Mouse (Mus musculus): ENCODE results near the gene Slc27a5. TPM values are rescaled to one million over a fixed set of nuclear protein-coding genes. Genes with fewer than 3 reads are reported as not detected.

The Slc27a5 gene
- polyA plus RNA-seq, 1 experiment from 2014 or later: not detected

DNA sequence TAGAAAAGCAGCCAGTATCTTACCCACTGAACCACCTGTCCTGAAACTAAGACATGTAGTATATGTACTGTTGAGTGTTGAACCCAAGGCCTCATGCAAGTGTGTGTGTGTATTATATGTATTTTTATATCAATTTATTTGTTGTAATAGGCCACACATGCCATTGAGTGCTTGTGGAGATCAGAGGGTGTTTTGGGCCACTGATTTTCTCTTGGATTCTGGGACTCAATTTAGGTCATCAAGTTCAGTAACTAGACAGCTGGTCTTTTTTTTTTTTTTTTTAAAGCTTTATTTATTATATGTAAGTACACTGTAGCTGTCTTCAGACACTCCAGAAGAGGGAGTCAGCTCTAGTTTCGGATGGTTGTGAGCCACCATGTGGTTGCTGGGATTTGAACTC, 17.2 kb upstream of the Slc27a5 start:
- H3K9ac ChIP-seq (replicated peaks; ENCODE audit: low read depth): no peak overlapping the region
- no peaks in the 10 kb centered on the region for H3K9me3 ChIP-seq (ENCODE audit: low read length)
- H3K27ac ChIP-seq (ENCODE audit: low read length): no peak overlapping the region
- H3K4me2 ChIP-seq (replicated peaks; ENCODE audit: low read depth, low read length): no peak overlapping the region
- ATAC-seq (no peak), DNase-seq (ENCODE audit: low spot score) (no peak)
- 85% methylated on average over 1 of the region's 1 CpGs for WGBS
- TF ChIP-seq EP300 (IDR thresholded peaks at IDR 0.05) (no peak), CTCF (IDR thresholded peaks at IDR 0.05) (no peak)
- H3K36me3 ChIP-seq (ENCODE audit: insufficient read depth, low read length): no peaks in the 10 kb centered on the region
- H3K27me3 ChIP-seq (replicated peaks; ENCODE audit: insufficient read depth, low read length): no peaks in the 10 kb centered on the region
- H3K4me1 ChIP-seq (ENCODE audit: insufficient read depth, low read depth, low read length): peaks cover 3% of the 10 kb centered on the region; the same call in 1 of the 2 replicates
- no peak overlapping the region for H3K4me3 ChIP-seq (ENCODE audit: low read depth, low read length)

DNA sequence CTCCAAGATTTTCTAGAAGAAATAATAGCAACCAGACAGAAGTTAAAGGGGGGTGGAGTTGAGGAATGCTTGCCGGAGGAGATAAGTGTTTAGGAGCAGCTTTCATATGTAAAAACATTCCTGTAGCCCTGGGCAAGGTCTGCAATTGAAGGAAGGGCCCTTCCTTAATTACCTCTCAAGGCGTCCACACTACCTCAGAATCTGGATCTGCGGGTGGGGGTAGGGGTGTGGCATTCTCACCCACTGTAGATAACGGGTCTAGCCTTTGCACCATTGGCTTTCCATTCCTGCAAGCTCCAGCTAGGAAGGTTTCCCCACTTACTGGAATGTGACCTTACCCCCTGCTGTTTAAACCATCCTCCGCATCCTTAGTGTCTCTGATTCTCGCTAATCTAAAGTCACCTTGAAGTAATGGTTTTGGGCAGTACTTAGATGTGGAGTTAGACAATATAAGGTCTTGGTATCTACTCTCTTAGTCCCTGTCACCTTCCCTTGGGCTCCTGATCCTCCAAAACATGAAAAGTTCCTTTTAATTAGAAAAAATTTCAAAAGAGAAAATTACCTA, 16.4 kb upstream of the Slc27a5 start:
- 37% methylated on average over 6 of the region's 6 CpGs for WGBS
- no peak for ATAC-seq

DNA sequence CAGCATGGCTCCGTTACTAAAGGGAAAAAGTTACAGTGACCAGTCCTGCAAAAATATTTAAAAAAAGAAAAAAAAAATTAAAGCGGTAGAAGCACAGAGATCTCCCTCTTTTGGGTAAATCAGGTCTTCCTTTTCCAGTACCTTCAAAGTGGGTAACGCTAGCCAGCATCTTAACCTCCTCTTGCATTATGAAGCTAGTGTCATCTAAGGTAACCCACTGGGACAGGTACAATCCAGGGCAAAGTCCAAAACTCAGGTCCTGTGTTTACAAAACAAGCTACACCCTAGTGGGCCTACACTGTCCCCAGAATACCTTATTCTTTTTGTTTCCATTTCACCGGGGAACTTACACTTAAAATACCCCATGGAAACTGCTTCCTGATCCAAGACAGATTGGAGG, 15.7 kb upstream of the Slc27a5 start:
- Histone ChIP-seq H3K4me1 (ENCODE audit: insufficient read depth, low read depth, low read length) (peaks cover 7% of the 10 kb centered on the region; the same call in 1 of the 2 replicates), H3K36me3 (ENCODE audit: insufficient read depth, low read length) (no peaks in the 10 kb centered on the region), H3K4me2 (replicated peaks; ENCODE audit: low read depth, low read length) (no peak overlapping the region), H3K9ac (replicated peaks; ENCODE audit: low read depth) (no peak overlapping the region), H3K4me3 (ENCODE audit: low read depth, low read length) (no peak overlapping the region), H3K27me3 (replicated peaks; ENCODE audit: insufficient read depth, low read length) (no peaks in the 10 kb centered on the region), H3K9me3 (ENCODE audit: low read length) (no peaks in the 10 kb centered on the region), H3K27ac (ENCODE audit: low read length) (no peak overlapping the region)
- ATAC-seq: no peak
- WGBS: 57% methylated on average over 4 of the region's 4 CpGs
- TF ChIP-seq CTCF (IDR thresholded peaks at IDR 0.05): no peak
- TF ChIP-seq EP300 (IDR thresholded peaks at IDR 0.05): no peak
- DNase-seq (ENCODE audit: low spot score): no peak

More for the DNA sequence above, 16.4 kb upstream of the Slc27a5 start:
- H3K4me1 ChIP-seq (ENCODE audit: insufficient read depth, low read depth, low read length): peaks cover 4% of the 10 kb centered on the region; the same call in 1 of the 2 replicates
- no peak for DNase-seq (ENCODE audit: low spot score)
- H3K9me3 ChIP-seq (ENCODE audit: low read length): no peaks in the 10 kb centered on the region
- H3K9ac ChIP-seq (replicated peaks; ENCODE audit: low read depth): no peak overlapping the region
- H3K27me3 ChIP-seq (replicated peaks; ENCODE audit: insufficient read depth, low read length): no peaks in the 10 kb centered on the region
- H3K36me3 ChIP-seq (ENCODE audit: insufficient read depth, low read length): no peaks in the 10 kb centered on the region
- H3K27ac ChIP-seq (ENCODE audit: low read length): no peak overlapping the region
- no peak overlapping the region for H3K4me3 ChIP-seq (ENCODE audit: low read depth, low read length)
- no peak overlapping the region for H3K4me2 ChIP-seq (replicated peaks; ENCODE audit: low read depth, low read length)
- TF ChIP-seq EP300 (IDR thresholded peaks at IDR 0.05) (no peak), CTCF (IDR thresholded peaks at IDR 0.05) (no peak)

DNA sequence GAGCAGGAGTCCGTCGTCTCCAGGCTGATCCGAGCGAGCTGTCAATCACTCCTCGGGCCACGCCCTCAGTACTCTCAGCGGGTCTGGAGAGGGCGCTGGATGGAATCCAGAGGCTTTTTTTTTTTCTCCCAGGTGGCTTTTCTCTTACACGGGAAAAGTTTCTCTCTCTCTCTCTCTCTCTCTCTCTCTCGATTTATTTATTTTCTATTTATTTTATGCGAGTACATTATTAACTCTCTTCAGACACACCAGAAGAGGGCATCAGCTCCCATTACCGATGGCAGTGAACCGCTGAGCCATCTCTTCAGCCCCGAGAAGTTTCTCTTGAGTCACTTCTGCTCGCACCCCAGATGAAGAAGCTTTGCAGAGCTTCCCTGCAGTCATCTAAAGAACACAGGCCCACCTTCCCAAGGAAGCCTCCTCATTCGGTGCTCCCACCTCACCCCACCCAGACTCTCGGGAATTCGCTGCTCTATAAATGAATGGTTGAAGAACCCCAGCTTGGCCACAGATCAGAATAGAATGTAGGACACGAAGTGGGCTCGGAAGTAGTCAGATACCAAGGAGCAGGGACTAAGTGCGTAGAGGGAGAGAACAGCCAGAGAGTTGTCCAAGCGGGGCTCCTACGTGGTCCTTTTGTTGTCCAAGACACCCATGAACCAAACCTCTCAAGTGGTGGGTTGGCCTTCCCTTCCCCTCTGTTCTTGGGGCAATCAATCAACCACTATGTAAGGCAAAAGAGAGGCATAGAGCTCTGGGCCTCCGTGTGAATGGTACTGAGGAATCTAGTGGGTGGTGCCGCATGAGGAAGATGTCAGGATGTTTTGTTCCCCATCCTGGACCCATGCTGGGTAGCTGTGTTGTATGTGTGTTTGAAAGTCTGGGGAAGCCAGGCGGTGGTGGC, 12.3 kb upstream of the Slc27a5 start, which contains the start of gene Zbtb45:
Gene Zbtb45, minus strand, starts transcription at position 30 of the 904 bp plus-strand sequence.
- no peaks in the 10 kb centered on the region for H3K27me3 ChIP-seq (replicated peaks; ENCODE audit: insufficient read depth, low read length)
- TF ChIP-seq CTCF (IDR thresholded peaks at IDR 0.05) (no peak), EP300 (IDR thresholded peaks at IDR 0.05) (no peak)
- peak within 1 kb of the TSS; percentile 89 for H3K27ac ChIP-seq (ENCODE audit: low read length)
- H3K9me3 ChIP-seq (ENCODE audit: low read length): no peaks in the 10 kb centered on the region
- no peak for DNase-seq (ENCODE audit: low spot score)
- ATAC-seq: no peak
- H3K36me3 ChIP-seq (ENCODE audit: insufficient read depth, low read length): no peaks in the 10 kb centered on the region
- H3K4me1 ChIP-seq (ENCODE audit: insufficient read depth, low read depth, low read length): peaks cover 7% of the 10 kb centered on the region; the same call in 1 of the 2 replicates
- H3K4me3 ChIP-seq (ENCODE audit: low read depth, low read length): peak within 1 kb of the TSS; percentile 70
- peak within 1 kb of the TSS; percentile 82 for H3K4me2 ChIP-seq (replicated peaks; ENCODE audit: low read depth, low read length)
- WGBS: 12% methylated on average over 26 of the region's 26 CpGs
- peak within 1 kb of the TSS; percentile 75 for H3K9ac ChIP-seq (replicated peaks; ENCODE audit: low read depth)

DNA sequence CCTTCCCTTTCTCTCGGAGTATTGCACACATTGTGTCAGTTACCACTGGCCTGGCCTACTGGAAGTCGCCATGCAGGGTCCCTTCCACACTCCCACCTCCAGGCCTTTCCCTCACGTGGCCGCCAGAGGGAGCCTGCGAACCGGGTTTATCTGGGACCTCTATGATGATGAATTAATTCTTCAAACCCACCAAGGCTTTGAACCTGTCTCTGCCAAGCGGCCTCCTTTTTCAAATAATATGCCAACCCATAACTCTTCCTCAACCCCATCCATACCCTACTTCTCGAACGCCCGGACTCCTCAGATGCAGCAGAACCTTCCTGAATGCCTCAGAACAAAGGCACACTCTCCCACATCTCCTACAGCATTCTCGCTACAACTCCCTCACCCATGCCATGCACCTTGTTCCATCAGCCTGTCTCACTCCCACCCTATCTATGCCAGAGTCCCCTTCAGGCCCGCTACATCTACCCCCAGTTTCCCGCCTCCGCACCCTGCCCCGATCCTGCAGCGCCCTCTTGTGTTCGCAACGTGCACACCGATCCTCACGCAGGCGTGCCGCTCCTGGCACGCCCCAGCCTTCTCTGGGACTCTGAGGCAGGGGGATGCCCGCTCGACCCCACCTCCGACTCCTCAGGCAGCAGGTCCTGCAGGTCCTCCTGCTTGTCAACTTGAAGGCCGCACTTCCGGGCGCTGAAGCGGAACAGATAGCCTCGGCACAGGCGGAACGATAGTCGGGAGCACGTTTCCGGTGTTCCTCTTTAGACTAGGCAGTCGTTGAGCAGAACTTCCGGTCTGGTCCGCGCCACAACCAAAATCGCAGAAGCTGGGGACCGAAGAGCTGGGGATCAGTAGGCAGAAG, 11.4 kb upstream of the Slc27a5 start:
- 1% methylated on average over 42 of the region's 42 CpGs for WGBS
- Histone ChIP-seq H3K9me3 (ENCODE audit: low read length) (no peaks in the 10 kb centered on the region), H3K36me3 (ENCODE audit: insufficient read depth, low read length) (no peaks in the 10 kb centered on the region), H3K9ac (replicated peaks; ENCODE audit: low read depth) (peak overlapping the region; percentile 75), H3K27ac (ENCODE audit: low read length) (peak overlapping the region; percentile 89), H3K4me2 (replicated peaks; ENCODE audit: low read depth, low read length) (peak overlapping the region; percentile 82), H3K4me3 (ENCODE audit: low read depth, low read length) (peak overlapping the region; percentile 70), H3K4me1 (ENCODE audit: insufficient read depth, low read depth, low read length) (peaks cover 7% of the 10 kb centered on the region; the same call in 1 of the 2 replicates), H3K27me3 (replicated peaks; ENCODE audit: insufficient read depth, low read length) (no peaks in the 10 kb centered on the region)
- DNase-seq (ENCODE audit: low spot score) (peak; percentile 95), ATAC-seq (peak; percentile 92)
- TF ChIP-seq EP300 (IDR thresholded peaks at IDR 0.05) (no peak; the same call in none of the 2 replicates), CTCF (IDR thresholded peaks at IDR 0.05) (peak; percentile 89)
